Mouse (Mus musculus): ENCODE data around the gene Elf1. TPM values are rescaled to one million over a fixed set of nuclear protein-coding genes. Genes with fewer than 3 reads are reported as not detected.
"Not testable (repeated sequence)": the region's sequence is repeated elsewhere in the genome, so short reads cannot be mapped to it uniquely, and the experiment has no call there.

Gene Elf1
- polyA plus RNA-seq, 2 experiments, result 8.7 to 9.3 TPM

GRCm38 (mm10) chr14:79445055-79445620 lies 35.9 kb upstream of the Elf1 start:
- no peak for DNase-seq (ENCODE audit: low read depth in 3 of 3, low spot score in 3 of 3)
- Histone ChIP-seq H3K4me3 (ENCODE audit: insufficient read depth in 1 of 2, low read depth in 2 of 2, low read length in 2 of 2) (no peak overlapping the region), H3K27me3 (ENCODE audit: control insufficient read depth, insufficient read depth, low read length) (no peaks in the 10 kb centered on the region), H3K9ac (replicated peaks) (no peak overlapping the region), H3K4me2 (ENCODE audit: low read depth) (no peak overlapping the region), H3K36me3 (replicated peaks; ENCODE audit: control insufficient read depth, insufficient read depth, low read depth) (no peaks in the 10 kb centered on the region), H3K27ac (no peak overlapping the region), H3K4me1 (replicated peaks; ENCODE audit: control insufficient read depth in 2 of 2, insufficient read depth in 2 of 2, low read length in 1 of 2) (peaks cover 4 to 5% of the 10 kb centered on the region in 2 experiments; a peak in 3 of 4 replicates), H3K9me3 (ENCODE audit: control insufficient read depth, low read length) (no peaks in the 10 kb centered on the region)
- no peak for ATAC-seq (ENCODE audit: insufficient read depth)
- WGBS (ENCODE audit: insufficient replicate concordance), result 75% methylated on average over 16 of the region's 16 CpGs
- TF ChIP-seq EP300 (IDR thresholded peaks at IDR 0.05; ENCODE audit: low read depth) (no peak), CTCF (IDR thresholded peaks at IDR 0.05; ENCODE audit: low read depth) (no peak)

- peak within 1 kb of the TSS; percentile 63 to 69 for H3K4me3 ChIP-seq (ENCODE audit: insufficient read depth in 1 of 2, low read depth in 2 of 2, low read length in 2 of 2)
- whole genome bisulfite sequencing (ENCODE audit: insufficient replicate concordance), result 9% methylated on average over 33 of the region's 89 CpGs
- peak within 1 kb of the TSS; percentile 75 for H3K4me2 ChIP-seq (ENCODE audit: low read depth)
- peak; percentile 90 to 94 (median 93) for DNase-seq (ENCODE audit: low read depth in 3 of 3, low spot score in 3 of 3)
- H3K9ac ChIP-seq (replicated peaks), result peak within 1 kb of the TSS; percentile 79
- not testable (repeated sequence) for H3K9me3 ChIP-seq (ENCODE audit: control insufficient read depth, low read length); H3K27me3 ChIP-seq (ENCODE audit: control insufficient read depth, insufficient read depth, low read length); H3K36me3 ChIP-seq (replicated peaks; ENCODE audit: control insufficient read depth, insufficient read depth, low read depth)
- peak; percentile 94 for ATAC-seq (ENCODE audit: insufficient read depth)
- peaks cover 0 to 12% of the 10 kb centered on the region in 2 experiments; a peak in 3 of 4 replicates for H3K4me1 ChIP-seq (replicated peaks; ENCODE audit: control insufficient read depth in 2 of 2, insufficient read depth in 2 of 2, low read length in 1 of 2)
- peak within 1 kb of the TSS; percentile 90 for H3K27ac ChIP-seq
These were observed 29.1 kb upstream of the Elf1 start, which contains the start of gene Kbtbd6 for GRCm38 (mm10) chr14:79451681-79452590. Kbtbd6 (plus strand) TSS chr14:79451835.

GRCm38 (mm10) chr14:79452591-79452934 lies 28.4 kb upstream of the Elf1 start:
- not testable (repeated sequence) for H3K36me3 ChIP-seq (replicated peaks; ENCODE audit: control insufficient read depth, insufficient read depth, low read depth); H3K27ac ChIP-seq; H3K9ac ChIP-seq (replicated peaks); ATAC-seq (ENCODE audit: insufficient read depth); DNase-seq (ENCODE audit: low read depth in 3 of 3, low spot score in 3 of 3); H3K9me3 ChIP-seq (ENCODE audit: control insufficient read depth, low read length); H3K27me3 ChIP-seq (ENCODE audit: control insufficient read depth, insufficient read depth, low read length)
- peak overlapping the region; percentile 42 for H3K4me2 ChIP-seq (ENCODE audit: low read depth)
- peak overlapping the region; percentile 14 to 30; a peak in 2 of 4 replicates for H3K4me3 ChIP-seq (ENCODE audit: insufficient read depth in 1 of 2, low read depth in 2 of 2, low read length in 2 of 2)
- WGBS (ENCODE audit: insufficient replicate concordance), result 91% methylated on average over 7 of the region's 10 CpGs
- peaks cover 0 to 12% of the 10 kb centered on the region in 2 experiments; a peak in 3 of 4 replicates for H3K4me1 ChIP-seq (replicated peaks; ENCODE audit: control insufficient read depth in 2 of 2, insufficient read depth in 2 of 2, low read length in 1 of 2)

GRCm38 (mm10) chr14:79460401-79460800 lies 20.6 kb upstream of the Elf1 start:
- Histone ChIP-seq H3K27ac (no peak overlapping the region), H3K36me3 (replicated peaks; ENCODE audit: control insufficient read depth, insufficient read depth, low read depth) (peaks cover 34% of the 10 kb centered on the region), H3K9ac (replicated peaks) (no peak overlapping the region), H3K4me1 (replicated peaks; ENCODE audit: control insufficient read depth in 2 of 2, insufficient read depth in 2 of 2, low read length in 1 of 2) (no peaks in the 10 kb centered on the region), H3K4me3 (ENCODE audit: insufficient read depth in 1 of 2, low read depth in 2 of 2, low read length in 2 of 2) (no peak overlapping the region), H3K27me3 (ENCODE audit: control insufficient read depth, insufficient read depth, low read length) (no peaks in the 10 kb centered on the region), H3K4me2 (ENCODE audit: low read depth) (no peak overlapping the region), H3K9me3 (ENCODE audit: control insufficient read depth, low read length) (no peaks in the 10 kb centered on the region)
- TF ChIP-seq EP300 (IDR thresholded peaks at IDR 0.05; ENCODE audit: low read depth) (no peak), CTCF (IDR thresholded peaks at IDR 0.05; ENCODE audit: low read depth) (no peak)
- 94% methylated on average over 1 of the region's 1 CpGs for WGBS (ENCODE audit: insufficient replicate concordance)
- DNase-seq (ENCODE audit: low read depth in 3 of 3, low spot score in 3 of 3), result no peak
- no peak for ATAC-seq (ENCODE audit: insufficient read depth)

- H3K4me3 ChIP-seq (ENCODE audit: insufficient read depth in 1 of 2, low read depth in 2 of 2, low read length in 2 of 2), result no peak overlapping the region
- no peaks in the 10 kb centered on the region for H3K4me1 ChIP-seq (replicated peaks; ENCODE audit: control insufficient read depth in 2 of 2, insufficient read depth in 2 of 2, low read length in 1 of 2)
- TF ChIP-seq CTCF (IDR thresholded peaks at IDR 0.05; ENCODE audit: low read depth) (no peak), EP300 (IDR thresholded peaks at IDR 0.05; ENCODE audit: low read depth) (no peak)
- no peak for ATAC-seq (ENCODE audit: insufficient read depth)
- H3K4me2 ChIP-seq (ENCODE audit: low read depth), result no peak overlapping the region
- DNase-seq (ENCODE audit: low read depth in 3 of 3, low spot score in 3 of 3), result no peak
- no peaks in the 10 kb centered on the region for H3K27me3 ChIP-seq (ENCODE audit: control insufficient read depth, insufficient read depth, low read length)
- no peaks in the 10 kb centered on the region for H3K9me3 ChIP-seq (ENCODE audit: control insufficient read depth, low read length)
- H3K36me3 ChIP-seq (replicated peaks; ENCODE audit: control insufficient read depth, insufficient read depth, low read depth), result peaks cover 40% of the 10 kb centered on the region
- WGBS (ENCODE audit: insufficient replicate concordance), result 82% methylated on average over 4 of the region's 4 CpGs
- H3K27ac ChIP-seq, result no peak overlapping the region
- H3K9ac ChIP-seq (replicated peaks), result no peak overlapping the region
These were observed 20.0 kb upstream of the Elf1 start for GRCm38 (mm10) chr14:79460988-79461387.

Measured in liver, embryonic 14.5 days (tissue).